Mouse (Mus musculus): ENCODE measurements around the gene Cdk4.

Cdk4 gene

DNA sequence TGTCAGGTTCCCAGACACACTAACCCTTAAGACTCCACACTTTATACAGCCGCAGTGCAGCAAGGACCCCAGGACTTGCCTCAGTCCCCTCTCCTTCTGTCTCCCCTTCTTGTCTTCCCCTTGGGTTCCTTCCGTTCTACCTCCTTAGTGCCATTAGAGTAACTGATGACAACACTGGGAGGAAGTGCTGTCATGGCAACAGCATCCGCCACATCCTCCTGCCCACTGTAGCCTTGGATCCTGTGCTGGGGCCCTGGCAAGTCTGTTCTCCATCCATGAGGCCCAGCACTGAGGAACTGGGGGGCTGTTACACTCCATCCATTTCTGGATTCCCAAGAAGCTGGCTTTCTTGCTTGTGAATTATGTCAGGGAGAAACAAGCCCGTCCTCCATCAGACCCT, 12.7 kb downstream of the Cdk4 start:
- no peak for DNase-seq

DNA sequence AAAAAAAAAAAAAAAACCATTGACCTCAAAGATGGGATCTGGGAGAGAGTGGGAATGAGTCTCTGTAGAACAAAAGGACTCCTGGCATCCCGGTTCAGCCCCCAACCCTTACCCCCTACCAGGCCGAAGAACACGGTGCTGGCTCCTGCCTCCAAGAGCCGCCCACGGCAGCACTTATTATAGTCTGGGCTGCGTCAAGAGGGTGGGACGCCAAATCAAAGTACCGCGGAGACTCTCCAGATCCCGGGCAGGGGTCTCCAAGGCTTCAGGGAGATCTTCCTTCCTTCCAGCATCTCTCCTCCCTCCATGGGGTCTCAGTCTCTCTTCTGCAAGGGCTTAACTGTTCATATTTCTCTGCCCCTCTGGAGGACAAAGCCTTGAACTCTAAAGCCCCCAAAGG, 14.2 kb downstream of the Cdk4 start:
- DNase-seq = no peak

- DNase-seq = no peak
Observed at GRCm38 (mm10) chr10:127078001-127078676, 14.8 kb downstream of the Cdk4 start.

DNA sequence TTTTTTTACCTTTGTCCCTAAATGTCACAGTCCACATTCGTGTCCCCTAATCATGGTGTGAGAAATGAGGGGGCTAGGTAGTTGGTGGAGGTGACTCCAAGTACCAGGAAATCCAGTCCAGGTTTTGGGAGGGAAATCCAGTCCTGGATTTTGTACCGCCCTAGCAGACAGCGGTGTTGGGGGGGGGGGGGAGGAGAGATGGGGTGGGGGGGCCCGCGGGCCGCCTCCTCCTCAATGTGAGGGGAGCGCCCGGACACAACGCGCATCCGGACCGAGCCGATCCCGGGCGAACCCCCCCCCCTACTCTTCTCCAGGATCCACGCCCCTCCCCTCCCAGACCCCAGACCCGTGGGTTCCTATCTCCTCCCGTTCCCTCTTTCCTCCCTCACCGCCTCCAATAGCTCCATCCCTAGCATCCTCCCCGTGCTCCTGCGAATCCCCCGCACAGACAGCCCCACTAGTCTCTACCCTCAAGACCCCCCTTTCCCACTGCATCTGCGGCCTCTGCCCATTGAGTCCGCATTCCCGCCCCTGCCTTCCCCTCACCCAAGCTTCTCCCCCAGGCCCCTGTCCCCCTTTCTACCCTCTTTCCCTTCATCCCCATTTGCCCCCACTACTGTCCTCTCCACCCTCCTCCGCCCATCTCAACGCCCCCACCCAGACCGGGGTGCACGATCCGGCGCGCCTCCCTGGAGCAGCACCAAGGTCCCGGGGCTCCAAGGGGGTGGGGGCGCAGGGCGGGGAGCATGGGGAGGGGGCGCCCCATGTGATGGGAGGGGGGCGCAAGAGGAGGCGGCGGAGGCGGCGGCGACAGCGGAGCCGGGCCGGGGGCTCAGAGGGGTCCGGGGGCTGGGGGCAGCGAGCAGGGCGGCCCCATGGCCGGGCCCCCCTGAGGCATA, 15.6 kb downstream of the Cdk4 start:
- no peak for DNase-seq

GRCm38 (mm10) chr10:127079665-127080391, 16.5 kb downstream of the Cdk4 start:
- no peak for DNase-seq

DNA sequence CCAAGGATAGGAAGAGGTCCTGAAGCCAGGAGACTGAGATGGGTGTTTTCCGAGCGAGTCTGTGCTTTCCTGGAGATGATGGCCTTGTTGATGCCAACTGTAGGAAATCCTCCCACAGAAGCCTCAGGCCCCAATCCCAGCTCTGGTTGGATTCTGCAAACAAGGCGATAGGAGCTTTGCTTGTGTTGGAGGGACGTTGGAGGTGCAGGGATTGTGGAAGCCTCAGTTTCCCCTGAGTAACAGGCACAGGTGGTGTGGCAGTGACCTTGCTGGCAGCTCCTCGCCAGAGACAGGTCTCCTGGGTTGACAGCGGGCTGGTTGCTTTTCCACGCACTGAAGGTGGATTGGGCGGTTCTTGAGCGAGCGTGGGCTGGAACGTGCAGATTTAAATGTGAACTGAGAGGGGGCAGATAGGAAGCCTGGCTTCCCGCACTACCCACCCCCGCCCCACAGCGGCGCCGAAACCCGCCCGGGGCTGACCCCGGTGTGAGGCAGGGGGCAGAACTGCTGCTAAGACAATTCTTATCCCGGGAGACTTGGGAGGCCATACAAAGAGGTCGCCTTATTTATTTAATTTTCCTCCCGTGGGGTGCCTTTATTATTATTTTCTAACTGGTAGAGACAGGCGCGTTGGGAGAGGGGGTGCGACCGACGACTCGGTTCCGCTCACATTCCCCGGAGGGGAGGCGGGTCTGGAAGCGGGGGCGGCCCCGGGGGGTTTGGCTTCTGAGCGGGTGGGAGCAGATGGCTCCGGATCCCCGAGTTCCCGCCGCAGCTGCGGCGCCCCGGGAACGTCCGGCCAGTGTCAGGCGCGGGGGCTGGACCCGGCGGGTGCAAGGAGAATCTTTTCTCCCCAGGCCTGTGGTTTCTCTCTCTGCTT, 17.8 kb downstream of the Cdk4 start:
- no peak for DNase-seq

DNA sequence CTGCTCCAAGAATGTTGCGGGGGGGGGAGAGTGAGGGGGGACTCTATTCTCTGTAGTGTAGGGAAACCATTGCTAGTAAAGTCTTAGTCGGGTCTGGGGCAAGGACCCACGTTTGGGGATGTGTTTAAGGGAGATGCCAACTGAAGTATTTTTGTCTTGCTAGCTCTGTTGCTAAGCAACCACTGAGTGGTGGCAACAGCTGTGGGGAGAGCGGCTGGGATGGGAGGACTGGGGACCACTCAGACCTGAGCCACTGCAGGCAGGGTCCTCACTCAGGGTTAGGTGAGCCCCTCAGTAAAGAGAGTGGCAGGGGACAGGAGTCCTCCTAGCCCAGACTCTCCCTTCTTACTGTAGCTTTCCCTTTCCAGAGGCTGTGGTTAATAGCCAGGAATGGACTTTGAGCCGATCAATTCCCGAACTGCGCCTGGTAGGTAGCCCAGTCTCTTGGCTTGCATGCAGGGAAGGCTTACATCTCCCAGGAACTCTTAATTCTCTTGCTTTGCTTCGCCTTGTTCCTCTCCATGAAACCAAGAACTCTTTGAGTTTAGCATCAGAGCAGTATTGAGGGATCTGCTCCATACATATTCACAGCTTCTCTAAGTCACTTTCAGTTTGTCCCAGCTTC, 18.8 kb downstream of the Cdk4 start:
- no peak for DNase-seq

- no peak for DNase-seq
Observed at GRCm38 (mm10) chr10:127083292-127083914, 20.1 kb downstream of the Cdk4 start.

DNA sequence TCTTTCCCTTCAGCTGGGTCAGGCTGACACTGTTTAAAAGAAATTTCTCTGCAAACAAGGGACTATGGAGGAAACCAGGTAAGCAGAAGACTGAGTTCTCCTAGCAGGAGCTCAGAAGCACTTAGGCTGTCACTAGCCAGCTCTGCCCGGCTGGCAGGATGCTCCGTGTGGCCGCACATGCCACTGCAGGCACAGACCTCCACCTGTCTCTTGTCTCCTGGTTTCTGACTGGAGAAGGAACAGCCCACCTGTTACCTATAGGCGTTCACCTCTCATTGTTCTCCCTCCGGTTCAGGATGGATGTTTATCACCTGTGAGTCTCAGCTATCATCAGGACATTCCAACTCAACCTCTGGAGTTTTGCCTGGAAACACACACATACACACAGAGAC, 20.6 kb downstream of the Cdk4 start:
- no peak for DNase-seq

DNA sequence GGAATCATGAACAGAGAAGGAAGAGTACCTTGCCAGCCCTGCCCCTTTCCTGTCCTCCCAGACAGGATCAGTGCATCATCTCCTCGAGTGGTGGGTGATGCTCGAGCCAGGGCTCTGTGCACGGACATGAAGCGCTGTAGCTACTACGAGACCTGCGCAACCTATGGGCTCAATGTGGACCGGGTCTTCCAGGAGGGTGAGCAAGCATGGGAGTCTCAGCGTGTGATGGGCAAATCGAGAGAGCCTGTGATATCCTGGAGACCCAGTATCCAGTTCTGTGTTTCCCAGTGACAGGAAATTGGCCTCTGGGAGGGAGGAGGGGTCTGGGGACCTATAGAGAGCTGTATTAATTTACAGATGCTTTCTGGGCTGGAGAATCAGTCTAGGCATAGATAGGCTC, 21.7 kb downstream of the Cdk4 start:
- no peak for DNase-seq

DNA sequence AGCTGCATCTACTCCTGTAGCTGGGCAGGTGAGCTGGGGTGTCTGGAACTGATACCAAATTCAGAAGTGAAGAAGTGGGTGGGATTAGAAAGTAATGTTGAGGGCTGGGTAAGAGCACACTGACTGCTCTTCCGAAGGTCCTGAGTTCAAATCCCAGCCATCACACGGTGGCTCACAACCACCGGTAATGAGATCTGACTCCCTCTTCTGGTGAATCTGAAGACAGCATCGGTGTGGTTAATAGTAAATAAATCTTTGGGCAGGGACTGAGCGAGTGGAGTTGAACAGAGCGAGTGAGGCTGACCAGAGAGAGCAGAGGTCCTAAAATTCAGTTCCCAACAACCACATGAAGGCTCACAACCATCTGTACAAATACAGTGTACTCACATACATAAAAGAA, 22.3 kb downstream of the Cdk4 start:
- no peak for DNase-seq

GRCm38 (mm10) chr10:127090560-127091411, 27.5 kb downstream of the Cdk4 start:
- peak; percentile 76 for DNase-seq

DNA sequence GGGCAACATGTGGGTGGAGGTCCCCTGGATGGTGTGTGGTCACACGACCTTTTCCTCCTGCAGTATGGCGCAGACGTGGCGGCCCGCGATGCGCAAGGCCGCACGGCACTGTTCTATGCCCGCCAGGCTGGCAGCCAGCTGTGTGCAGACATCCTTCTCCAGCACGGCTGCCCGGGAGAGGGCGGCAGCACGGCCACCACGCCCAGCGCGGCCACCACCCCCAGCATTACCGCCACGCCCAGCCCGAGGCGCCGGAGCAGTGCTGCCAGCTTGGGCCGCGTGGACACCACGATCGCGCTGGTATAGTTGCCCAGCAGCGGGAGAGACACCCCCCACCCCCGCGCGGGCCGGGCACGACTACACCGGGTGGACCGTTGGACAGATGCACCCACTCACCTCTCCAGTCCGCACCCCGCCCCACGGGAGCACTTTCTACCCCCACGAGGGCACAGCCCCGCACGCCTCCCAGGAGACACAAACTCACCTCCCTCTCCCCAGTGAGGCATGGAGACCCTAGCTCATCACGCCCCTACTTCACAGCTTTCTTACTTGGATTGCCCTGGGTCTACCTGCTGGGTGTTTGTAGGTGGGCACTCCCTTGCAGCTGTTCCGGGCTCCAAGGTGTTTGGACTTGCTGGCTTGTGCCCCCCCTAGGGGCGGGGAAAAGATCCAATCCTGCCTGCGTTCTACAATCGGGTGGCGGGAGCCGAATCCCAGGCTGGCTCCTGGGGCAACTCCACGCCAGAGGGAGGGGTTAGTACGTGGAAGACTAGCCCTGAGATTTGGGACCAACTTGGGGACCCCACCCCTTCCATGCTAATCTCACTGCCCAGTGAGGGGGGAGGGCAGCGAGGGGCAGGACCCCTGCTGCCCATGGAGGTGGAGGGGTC, 28.4 kb downstream of the Cdk4 start:
- peak; percentile 39 for DNase-seq

DNA sequence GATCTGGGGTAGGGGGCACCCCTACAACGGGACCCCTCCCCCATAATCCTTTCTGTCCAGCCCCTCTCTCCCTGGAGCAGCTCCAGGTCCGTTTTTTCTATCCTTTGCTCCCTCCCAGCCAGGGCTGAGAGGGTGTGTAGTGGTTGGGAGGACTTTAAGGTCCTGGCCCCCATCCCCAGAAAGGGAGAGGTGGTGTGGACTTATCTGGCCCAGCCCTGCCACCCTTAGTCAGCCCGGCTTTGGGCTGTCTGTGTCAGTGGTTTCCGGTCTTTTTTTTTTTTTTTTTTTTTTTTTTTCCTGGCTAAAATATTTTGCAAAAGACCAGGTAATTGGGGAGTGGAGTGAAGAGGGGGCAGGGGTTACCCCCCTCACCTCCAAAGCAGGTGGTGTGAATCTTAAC, 29.4 kb downstream of the Cdk4 start:
- DNase-seq = no peak

DNA sequence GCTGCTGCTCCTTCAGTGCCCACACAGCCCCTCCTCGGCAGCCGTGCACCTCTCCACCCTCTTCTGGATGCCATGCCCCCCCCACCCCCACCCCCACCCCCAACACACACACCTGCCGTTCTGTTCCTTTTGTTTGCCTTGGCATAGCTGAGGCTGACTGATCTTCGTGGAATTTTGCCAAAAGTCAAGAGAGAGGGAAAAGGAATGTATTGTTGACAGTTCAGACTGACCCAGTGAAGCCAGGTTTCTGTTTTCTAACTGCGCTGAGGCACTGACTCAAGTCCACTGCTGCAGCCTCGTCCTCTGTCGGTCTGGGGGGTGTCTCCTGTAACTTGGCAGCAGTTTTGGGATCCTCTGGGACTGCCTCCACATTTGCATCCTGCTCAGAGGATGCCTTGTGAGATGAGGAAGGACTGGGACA, 31.1 kb downstream of the Cdk4 start:
- DNase-seq = peak; percentile 16

GRCm38 (mm10) chr10:127098514-127098913, 35.2 kb downstream of the Cdk4 start:
- DNase-seq = no peak

GRCm38 (mm10) chr10:127099191-127099590, 35.9 kb downstream of the Cdk4 start:
- no peak for DNase-seq

GRCm38 (mm10) chr10:127099868-127100267, 36.5 kb downstream of the Cdk4 start:
- no peak for DNase-seq

DNA sequence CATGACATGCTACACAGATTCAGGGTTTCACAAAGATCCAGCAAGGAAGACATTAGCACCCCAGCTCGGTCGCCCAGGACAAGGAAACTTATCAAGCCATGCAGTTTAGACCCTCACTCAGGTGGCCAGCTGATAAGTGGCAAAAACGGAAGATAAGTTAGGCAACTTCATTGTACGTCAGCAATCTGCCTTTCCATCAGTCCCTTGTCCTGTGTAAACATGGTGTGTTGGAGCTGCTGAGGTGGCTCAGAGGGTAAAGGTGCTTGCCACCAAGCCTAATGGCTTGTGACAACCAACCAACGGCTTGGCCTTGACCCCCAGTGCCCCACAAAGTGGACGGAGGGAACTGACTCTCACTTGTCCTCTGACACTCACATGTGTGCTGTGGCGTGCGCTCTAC, 37.1 kb downstream of the Cdk4 start:
- DNase-seq = no peak

- no peak for DNase-seq
Observed at GRCm38 (mm10) chr10:127101151-127101550, 37.8 kb downstream of the Cdk4 start.
